Mouse (Mus musculus): ENCODE results near the gene Lrba. TPM values are rescaled to one million over a fixed set of nuclear protein-coding genes. Genes with fewer than 3 reads are reported as not detected.

Lrba gene
- total and polyA plus RNA-seq, 3 experiments, result 12.3 to 22.6 (median 13.8) TPM

DNA sequence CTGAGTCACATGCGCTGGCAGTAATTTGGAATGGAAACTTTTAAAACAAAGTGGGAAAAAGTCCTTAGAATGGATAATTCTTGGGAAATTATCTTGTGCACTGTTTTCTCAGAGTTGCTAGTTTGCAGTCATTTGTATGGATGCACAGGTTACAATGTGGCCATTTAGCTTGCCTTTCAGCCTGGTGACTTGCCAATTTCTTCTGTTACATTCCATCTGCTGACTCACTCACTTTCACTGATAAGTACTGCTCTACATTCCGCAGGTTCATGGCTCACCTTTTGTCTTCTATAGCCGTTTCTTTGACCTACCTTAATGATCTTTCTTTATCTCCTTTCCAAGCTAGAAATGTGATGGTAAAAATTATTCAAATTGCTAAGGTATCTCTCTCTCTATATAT lies 28.6 kb downstream of the Lrba start (continued):
- no peak for TF ChIP-seq TBP (conservative IDR thresholded peaks at IDR 0.05; ENCODE audit: low read depth, low read length)

DNA sequence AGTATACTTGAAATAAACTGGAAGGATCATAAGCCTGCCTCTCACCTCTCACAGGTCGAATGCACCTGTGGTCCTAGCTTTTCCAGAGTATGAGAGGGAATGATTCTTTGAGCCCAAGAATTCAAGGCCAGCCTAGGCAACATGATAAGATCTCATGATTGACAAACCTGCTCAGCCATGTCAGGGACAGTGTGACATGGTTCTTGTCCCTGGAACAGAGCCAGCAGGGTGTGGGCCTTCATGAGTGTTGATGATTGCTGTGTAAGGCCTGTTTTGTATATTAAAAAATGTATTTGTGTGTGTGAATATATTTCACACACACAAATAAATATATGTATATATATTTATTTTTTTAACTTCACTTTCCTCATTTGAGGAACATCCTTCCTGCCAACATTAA lies 29.3 kb downstream of the Lrba start:
- Histone ChIP-seq H3K79me2 (replicated peaks; ENCODE audit: control insufficient read depth, extremely low read depth, insufficient read depth, poor library complexity, severe bottlenecking) (no peaks in the 10 kb centered on the region), H3K9ac (ENCODE audit: insufficient read depth, low read depth) (no peak overlapping the region), H3K4me3 (replicated peaks in 1 of 3; ENCODE audit: low read depth in 2 of 3, low read length in 2 of 3, poor library complexity in 1 of 3) (no peak overlapping the region), H3K4me1 (ENCODE audit: control insufficient read depth in 1 of 2, insufficient read depth in 2 of 2) (peaks cover 2 to 13% of the 10 kb centered on the region in 2 experiments; a peak in 3 of 4 replicates), H3K27ac (ENCODE audit: insufficient read depth, low read depth) (no peak overlapping the region), H3K36me3 (replicated peaks in 1 of 2; ENCODE audit: control insufficient read depth in 1 of 2, insufficient read depth in 1 of 2, low read length in 1 of 2) (no peaks in the 10 kb centered on the region), H3K4me2 (ENCODE audit: insufficient read depth, low read depth, poor library complexity, severe bottlenecking) (no peak overlapping the region), H3K9me3 (replicated peaks; ENCODE audit: low read length) (no peaks in the 10 kb centered on the region), H3K27me3 (replicated peaks) (no peaks in the 10 kb centered on the region)
- no peak for DNase-seq (ENCODE audit: extremely low read depth)
- dilution Hi-C loops (cut with MboI; ENCODE audit: extremely low pct_ligation_motif_present, extremely low pct_unique_long_range_greater_than_20kb, low sequenced_read_pairs) (no loop called here), in situ Hi-C loops (cut with MboI; ENCODE audit: low pct_ligation_motif_present, low pct_unique_long_range_greater_than_20kb, low sequenced_read_pairs) (no loop called here)
- TF ChIP-seq MAZ (IDR thresholded peaks at IDR 0.05; ENCODE audit: low read depth, low read length) (no peak), MAFK (IDR thresholded peaks at IDR 0.05; ENCODE audit: insufficient replicate concordance, low read length) (no peak), MYC (IDR thresholded peaks at IDR 0.05; ENCODE audit: low read depth, low read length) (no peak), RCOR1 (conservative IDR thresholded peaks at IDR 0.05; ENCODE audit: low read depth, low read length) (no peak), BHLHE40 (IDR thresholded peaks at IDR 0.05; ENCODE audit: low read depth, low read length) (no peak), ZKSCAN1 (IDR thresholded peaks at IDR 0.05; ENCODE audit: borderline replicate concordance, low read depth, low read length) (no peak), E2F4 (IDR thresholded peaks at IDR 0.05; ENCODE audit: insufficient replicate concordance, low read depth, low read length) (no peak), POLR2A (IDR thresholded peaks at IDR 0.05; ENCODE audit: low read depth, low read length) (no peak), ZMIZ1 (IDR thresholded peaks at IDR 0.05; ENCODE audit: low read depth, low read length) (no peak), IRF4 (IDR thresholded peaks at IDR 0.05; ENCODE audit: low read depth, low read length) (no peak), NRF1 (IDR thresholded peaks at IDR 0.05; ENCODE audit: low read depth, low read length) (no peak), EP300 (IDR thresholded peaks at IDR 0.05; ENCODE audit: low read length) (no peak), CHD1 (IDR thresholded peaks at IDR 0.05; ENCODE audit: low read depth, low read length) (no peak)

DNA sequence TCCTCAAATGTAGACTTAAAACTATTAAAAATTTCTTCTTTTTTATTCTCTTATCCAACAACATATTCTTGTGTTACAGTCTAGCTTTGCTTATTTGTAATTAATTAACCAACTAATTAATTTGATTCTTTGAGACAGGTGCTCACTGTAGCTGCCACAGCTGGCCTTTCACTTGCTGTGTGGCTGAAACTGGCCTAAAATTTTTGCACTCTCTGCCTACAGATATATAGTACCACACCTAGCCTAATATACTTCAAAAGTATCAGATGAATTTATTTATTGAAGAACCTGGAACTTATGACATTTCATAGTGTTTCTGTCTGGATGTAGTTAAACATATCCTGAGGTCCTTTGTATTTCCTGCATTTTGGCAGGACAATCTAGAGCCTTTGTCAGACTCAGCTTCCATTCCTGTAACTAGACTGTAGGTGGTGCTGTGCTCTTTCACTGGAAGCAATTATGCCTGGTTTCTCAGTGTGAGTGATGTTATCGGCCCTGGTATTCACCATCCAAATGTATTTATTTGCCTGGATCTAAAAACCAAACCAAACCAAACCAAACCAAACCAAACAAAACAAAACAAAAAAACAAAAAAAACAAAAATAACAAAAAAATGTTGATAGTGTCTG lies 43.7 kb downstream of the Lrba start:
- H3K9me3 ChIP-seq (replicated peaks; ENCODE audit: low read length), result no peaks in the 10 kb centered on the region
- peak; percentile 50 for DNase-seq (ENCODE audit: extremely low read depth)

More for the DNA sequence above, 43.7 kb downstream of the Lrba start:
- in situ Hi-C loops (cut with MboI; ENCODE audit: low pct_ligation_motif_present, low pct_unique_long_range_greater_than_20kb, low sequenced_read_pairs), result loop anchor here (10.0 kb wide), 1 partner anchor 507 kb away; no protein-coding TSS in a partner anchor
- no peaks in the 10 kb centered on the region for H3K36me3 ChIP-seq (replicated peaks in 1 of 2; ENCODE audit: control insufficient read depth in 1 of 2, insufficient read depth in 1 of 2, low read length in 1 of 2)
- no peaks in the 10 kb centered on the region for H3K27me3 ChIP-seq (replicated peaks)
- no peak overlapping the region for H3K4me2 ChIP-seq (ENCODE audit: insufficient read depth, low read depth, poor library complexity, severe bottlenecking)
- no peaks in the 10 kb centered on the region for H3K4me1 ChIP-seq (ENCODE audit: control insufficient read depth in 1 of 2, insufficient read depth in 2 of 2)
- no peak overlapping the region for H3K9ac ChIP-seq (ENCODE audit: insufficient read depth, low read depth)
- H3K27ac ChIP-seq (ENCODE audit: insufficient read depth, low read depth), result no peak overlapping the region
- dilution Hi-C loops (cut with MboI; ENCODE audit: extremely low pct_ligation_motif_present, extremely low pct_unique_long_range_greater_than_20kb, low sequenced_read_pairs), result no loop called here
- TF ChIP-seq CTCF (conservative IDR thresholded peaks at IDR 0.05 in 1 of 2, IDR thresholded peaks at IDR 0.05 in 1 of 2; ENCODE audit: low read depth in 2 of 2, low read length in 2 of 2) (peak; percentile 45 to 81), RAD21 (IDR thresholded peaks at IDR 0.05; ENCODE audit: low read depth, low read length) (peak; percentile 81), SMC3 (IDR thresholded peaks at IDR 0.05; ENCODE audit: low read depth, low read length) (peak; percentile 65), UBTF (IDR thresholded peaks at IDR 0.05; ENCODE audit: low read depth, low read length) (no peak), MYC (IDR thresholded peaks at IDR 0.05; ENCODE audit: low read depth, low read length) (no peak)
- H3K4me3 ChIP-seq (replicated peaks in 1 of 3; ENCODE audit: low read depth in 2 of 3, low read length in 2 of 3, poor library complexity in 1 of 3), result no peak overlapping the region
- H3K79me2 ChIP-seq (replicated peaks; ENCODE audit: control insufficient read depth, extremely low read depth, insufficient read depth, poor library complexity, severe bottlenecking), result no peaks in the 10 kb centered on the region; the same call in 1 of the 2 replicates

Measured in CH12.LX (cell line).